Comparison of ENCODE assay signal across 25 mouse cellular contexts in the genomic region with DNA sequence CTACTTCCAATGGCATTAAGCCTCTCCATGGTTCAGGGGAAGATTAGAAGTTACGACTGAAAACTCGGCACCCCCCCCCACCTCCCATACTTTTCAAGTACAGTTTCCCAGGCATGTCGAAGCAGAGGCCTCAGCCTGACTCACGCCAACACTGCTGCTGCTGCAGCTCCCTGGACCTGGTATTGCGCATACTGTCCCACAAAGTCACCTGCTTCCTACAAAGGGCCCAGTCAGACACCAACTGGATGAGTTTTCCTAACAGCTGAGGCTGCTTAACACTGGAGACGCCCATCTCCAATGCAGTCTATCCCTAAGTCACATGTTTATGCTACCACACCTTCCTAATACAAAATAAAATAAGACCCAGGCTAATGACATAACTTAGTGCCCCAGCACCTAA.
"Had no signal": no experiment of that assay in that cellular context is flagged by ENCODE, and none has a peak within 500 bp of the region (broad histone marks: within the 10 kb centered on the region; RNA-seq: fewer than 3 reads in every experiment).

No protein-coding gene starts in this region.

- H3K36me3 ChIP-seq: embryonic facial prominence, embryonic 10.5 days; embryonic facial prominence, embryonic 12.5 days; embryonic facial prominence, embryonic 13.5 days; embryonic facial prominence, embryonic 15.5 days; forebrain, embryonic 10.5 days; forebrain, embryonic 12.5 days; forebrain, embryonic 15.5 days had no signal

- H3K4me2 ChIP-seq: embryonic facial prominence, embryonic 12.5 days; embryonic facial prominence, embryonic 13.5 days; embryonic facial prominence, embryonic 15.5 days; forebrain, embryonic 12.5 days; forebrain, embryonic 13.5 days; forebrain, embryonic 15.5 days had no signal

- H3K4me3 ChIP-seq: embryonic facial prominence, embryonic 10.5 days; embryonic facial prominence, embryonic 12.5 days; embryonic facial prominence, embryonic 13.5 days; embryonic facial prominence, embryonic 15.5 days; erythroblast, embryonic 14.5 days; forebrain, embryonic 10.5 days; forebrain, embryonic 12.5 days; forebrain, embryonic 13.5 days; forebrain, embryonic 15.5 days; gastrocnemius, adult 2 months; heart, adult 2 months had no signal

- DNase-seq: cerebellum, adult 8-10 months; cerebellum, adult 9-10 months; cerebellum, adult 9-11 months; cerebellum, postnatal 10 days; cerebellum, postnatal 14 days; cerebellum, postnatal 25 days; cerebellum, postnatal 36 days; embryo, embryonic 11 days; forebrain, postnatal 0 days; gastrocnemius, adult 2 months; gastrocnemius, postnatal 10 days; gastrocnemius, postnatal 14 days; gastrocnemius, postnatal 25 days; gastrocnemius, postnatal 36 days; heart, adult 18-20 months; heart, adult 2 months had no signal

- H3K27me3 ChIP-seq: embryonic facial prominence, embryonic 12.5 days; embryonic facial prominence, embryonic 13.5 days; embryonic facial prominence, embryonic 15.5 days; forebrain, embryonic 12.5 days; forebrain, embryonic 13.5 days; forebrain, embryonic 15.5 days had no signal
